Mouse (Mus musculus): Measurements from ENCODE around the gene Ephb2.

Gene Ephb2

GRCm38 (mm10) chr4:136729574-136729973 is 106.2 kb downstream of the Ephb2 start:
- DNase-seq, result no peak

GRCm38 (mm10) chr4:136726941-136727340 is 108.8 kb downstream of the Ephb2 start:
- no peak for DNase-seq

GRCm38 (mm10) chr4:136724731-136725130 is 111.1 kb downstream of the Ephb2 start:
- DNase-seq, result no peak

GRCm38 (mm10) chr4:136722361-136723082 is 113.3 kb downstream of the Ephb2 start:
- no peak for DNase-seq

GRCm38 (mm10) chr4:136721937-136722336 is 113.9 kb downstream of the Ephb2 start:
- DNase-seq, result no peak

GRCm38 (mm10) chr4:136720025-136720424 is 115.8 kb downstream of the Ephb2 start:
- DNase-seq, result no peak

GRCm38 (mm10) chr4:136718193-136718986 is 117.4 kb downstream of the Ephb2 start:
- no peak for DNase-seq

GRCm38 (mm10) chr4:136716561-136716972 is 119.2 kb downstream of the Ephb2 start:
- DNase-seq, result no peak

GRCm38 (mm10) chr4:136714530-136714929 is 121.3 kb downstream of the Ephb2 start:
- DNase-seq, result no peak

- no peak for DNase-seq
Measured at GRCm38 (mm10) chr4:136713889-136714288, 121.9 kb downstream of the Ephb2 start.

GRCm38 (mm10) chr4:136713431-136713830 is 122.4 kb downstream of the Ephb2 start:
- no peak for DNase-seq

GRCm38 (mm10) chr4:136711985-136712768 is 123.6 kb downstream of the Ephb2 start:
- peak; percentile 66 for DNase-seq

GRCm38 (mm10) chr4:136710345-136710744 is 125.4 kb downstream of the Ephb2 start:
- no peak for DNase-seq

GRCm38 (mm10) chr4:136708956-136709355 is 126.8 kb downstream of the Ephb2 start:
- no peak for DNase-seq

GRCm38 (mm10) chr4:136706696-136707095 is 129.1 kb downstream of the Ephb2 start:
- no peak for DNase-seq

GRCm38 (mm10) chr4:136705091-136705490 is 130.7 kb downstream of the Ephb2 start:
- no peak for DNase-seq

- no peak for DNase-seq
Measured at GRCm38 (mm10) chr4:136704551-136704950, 131.2 kb downstream of the Ephb2 start.

- no peak for DNase-seq
Measured at GRCm38 (mm10) chr4:136703351-136703750, 132.4 kb downstream of the Ephb2 start.

GRCm38 (mm10) chr4:136702456-136702855 is 133.3 kb downstream of the Ephb2 start:
- no peak for DNase-seq

- DNase-seq, result no peak
Measured at GRCm38 (mm10) chr4:136701236-136701635, 134.6 kb downstream of the Ephb2 start.

GRCm38 (mm10) chr4:136699084-136699450 is 136.7 kb downstream of the Ephb2 start:
- DNase-seq, result no peak

- no peak for DNase-seq
Measured at GRCm38 (mm10) chr4:136698404-136699083, 137.2 kb downstream of the Ephb2 start.

GRCm38 (mm10) chr4:136697325-136697724 is 138.5 kb downstream of the Ephb2 start:
- DNase-seq, result no peak

Data from lung, postnatal 36 days (tissue).